Mouse (Mus musculus) ES-Bruce4 (cell line): Measurements from ENCODE around the gene Mllt3. TPM values are rescaled to one million over a fixed set of nuclear protein-coding genes. Genes with fewer than 3 reads are reported as not detected.

ENCODE experiments used
- H3K27ac ChIP-seq: 2 replicates; pipeline ENCODE4 v1.5.1; 2012; ENCODE audit warnings: low read length, inconsistent platforms; ENCODE audit not compliant: insufficient read depth
- H3K27me3 ChIP-seq: 2 replicates; pipeline ENCODE4 v1.6.1; 2012; ENCODE audit warnings: mild to moderate bottlenecking, low read length, inconsistent platforms; ENCODE audit not compliant: control insufficient read depth, poor library complexity, insufficient read depth, severe bottlenecking
- H3K36me3 ChIP-seq: 2 replicates; pipeline ENCODE4 v1.6.1; 2012; ENCODE audit warnings: inconsistent platforms, mild to moderate bottlenecking, low read length, moderate library complexity; ENCODE audit not compliant: control insufficient read depth, poor library complexity, insufficient read depth, severe bottlenecking
- H3K4me1 ChIP-seq: one replicate; pipeline ENCODE4 v1.8.1; 2011; ENCODE audit warnings: low read length; ENCODE audit not compliant: control insufficient read depth, insufficient read depth
- H3K4me3 ChIP-seq: 2 replicates; pipeline ENCODE4 v1.5.1; 2011; ENCODE audit warnings: low read depth, mild to moderate bottlenecking, low read length
- H3K9ac ChIP-seq: 2 replicates; pipeline ENCODE4 v1.6.1; 2012; ENCODE audit warnings: low read depth, mild to moderate bottlenecking, inconsistent platforms; ENCODE audit not compliant: poor library complexity, severe bottlenecking
- H3K9me3 ChIP-seq: replicated peaks from 2 replicates; pipeline ENCODE4 v1.6.1; 2012; ENCODE audit warnings: mild to moderate bottlenecking, low read length, inconsistent platforms; ENCODE audit not compliant: control insufficient read depth, poor library complexity, insufficient read depth, severe bottlenecking
- CTCF ChIP-seq: IDR thresholded peaks from one replicate; pipeline ENCODE4 v1.8.1; 2011; ENCODE audit warnings: low read depth, low read length
- EP300 ChIP-seq: IDR thresholded peaks from 2 replicates; pipeline ENCODE4 v1.6.1; 2011; ENCODE audit warnings: low read depth, low read length; ENCODE audit not compliant: insufficient read depth
- POLR2A ChIP-seq: IDR thresholded peaks from one replicate; pipeline ENCODE4 v1.8.1; 2011; ENCODE audit warnings: low read length; ENCODE audit not compliant: insufficient read depth
- polyA plus RNA-seq: library from polyadenylated mRNA; stranded (reverse); fragments of >200 nt; gene quantifications from 2 replicates; pipeline ENCODE4 v1.2.4, GENCODE M21; 2011; ENCODE audit warnings: low read depth; ENCODE audit not compliant: missing spikeins, insufficient read depth, insufficient read length

Gene Mllt3
- polyA plus RNA-seq, 1 experiment: 19.2 TPM

DNA sequence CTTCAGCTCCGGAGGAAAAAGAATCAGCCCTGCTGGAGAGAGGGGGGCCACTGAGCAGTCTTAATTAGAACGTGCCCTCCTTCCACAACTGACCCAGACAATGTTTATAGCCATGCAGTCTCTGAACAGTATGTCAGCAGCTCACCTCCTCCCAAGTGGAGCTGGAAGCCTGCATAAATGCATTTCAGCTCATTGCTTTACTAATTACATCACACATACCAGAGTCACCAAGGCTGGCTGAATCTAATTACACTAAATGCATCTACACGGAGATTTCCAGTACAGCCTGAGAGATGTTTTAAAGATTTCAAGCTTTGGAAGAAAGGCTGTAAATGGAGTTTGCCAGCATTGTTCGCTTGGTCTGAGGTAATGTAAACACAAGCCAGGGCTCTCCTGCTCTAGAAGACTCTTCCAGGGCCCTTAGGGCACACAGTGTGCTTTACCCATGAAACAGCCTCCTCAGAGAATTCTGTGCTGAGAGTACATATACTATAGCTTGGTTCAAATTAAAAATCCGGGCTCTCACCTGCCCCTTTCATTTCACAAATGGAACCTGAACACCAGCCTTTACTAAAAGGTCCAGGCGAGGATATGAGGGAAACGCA, 293.5 kb downstream of the Mllt3 start:
- Histone ChIP-seq H3K4me1 (no peaks in the 10 kb centered on the region), H3K9ac (no peak overlapping the region), H3K27ac (no peak overlapping the region), H3K36me3 (no peaks in the 10 kb centered on the region), H3K27me3 (no peaks in the 10 kb centered on the region; the same call in 1 of the 2 replicates), H3K9me3 (no peaks in the 10 kb centered on the region), H3K4me3 (no peak overlapping the region)
- TF ChIP-seq EP300 (no peak), CTCF (no peak), POLR2A (no peak)

DNA sequence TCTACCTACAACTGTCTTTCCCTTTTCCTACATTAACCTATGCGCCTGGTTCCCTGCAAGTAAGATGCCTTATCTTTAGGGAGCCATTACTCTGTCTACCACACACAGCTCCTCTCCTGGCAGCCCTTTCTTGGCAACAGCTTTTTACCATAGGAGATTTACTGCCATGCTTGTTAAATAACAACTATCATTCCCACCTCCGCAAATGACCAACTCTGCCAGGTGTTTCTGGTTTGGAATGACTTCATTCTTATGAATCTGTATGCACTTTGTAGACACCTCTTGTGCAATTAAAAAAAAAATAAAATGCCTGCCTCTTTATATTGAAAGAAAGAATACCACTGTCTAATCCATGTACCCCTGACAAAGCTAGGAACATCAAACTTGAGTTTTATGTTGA, 294.1 kb downstream of the Mllt3 start:
- H3K36me3 ChIP-seq: no peaks in the 10 kb centered on the region
- no peaks in the 10 kb centered on the region for H3K27me3 ChIP-seq
- H3K4me3 ChIP-seq: no peak overlapping the region
- H3K9ac ChIP-seq: no peak overlapping the region
- H3K4me1 ChIP-seq: no peaks in the 10 kb centered on the region
- TF ChIP-seq EP300: no peak
- TF ChIP-seq POLR2A: no peak
- no peak for TF ChIP-seq CTCF
- no peaks in the 10 kb centered on the region for H3K9me3 ChIP-seq
- H3K27ac ChIP-seq: no peak overlapping the region

DNA sequence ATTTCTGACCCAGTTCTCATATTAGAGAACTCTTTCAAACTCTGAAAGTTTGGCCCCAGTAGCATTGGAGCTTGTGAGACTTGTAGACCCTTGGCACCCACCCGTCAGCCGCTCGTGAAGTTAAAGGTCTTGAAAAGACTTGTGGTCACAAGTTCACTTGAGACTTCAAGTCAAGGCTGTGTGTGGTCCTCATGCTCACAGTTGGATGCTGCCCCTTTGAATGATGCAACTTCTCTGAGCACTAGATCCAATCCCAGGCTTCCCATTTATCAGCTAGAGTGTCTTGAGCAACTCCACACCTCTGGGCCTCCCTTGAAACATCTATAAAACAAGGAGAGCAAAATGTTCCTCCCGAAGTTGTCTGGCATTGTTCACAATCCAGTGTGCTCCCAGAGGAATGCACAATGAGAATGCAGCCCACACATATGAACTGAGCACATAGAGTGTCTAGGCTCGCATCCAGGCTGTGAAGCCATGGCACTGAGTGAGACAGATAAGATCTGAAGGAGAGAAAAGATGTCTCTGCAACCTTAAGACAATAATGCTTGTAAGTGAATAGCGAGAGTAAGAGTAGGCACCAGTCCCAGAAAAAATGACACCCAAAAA, 295.9 kb downstream of the Mllt3 start:
- Histone ChIP-seq H3K9ac (no peak overlapping the region), H3K27ac (no peak overlapping the region), H3K27me3 (no peaks in the 10 kb centered on the region), H3K4me3 (no peak overlapping the region), H3K4me1 (no peaks in the 10 kb centered on the region), H3K36me3 (no peaks in the 10 kb centered on the region), H3K9me3 (no peaks in the 10 kb centered on the region)
- TF ChIP-seq POLR2A (no peak), CTCF (no peak), EP300 (no peak)

DNA sequence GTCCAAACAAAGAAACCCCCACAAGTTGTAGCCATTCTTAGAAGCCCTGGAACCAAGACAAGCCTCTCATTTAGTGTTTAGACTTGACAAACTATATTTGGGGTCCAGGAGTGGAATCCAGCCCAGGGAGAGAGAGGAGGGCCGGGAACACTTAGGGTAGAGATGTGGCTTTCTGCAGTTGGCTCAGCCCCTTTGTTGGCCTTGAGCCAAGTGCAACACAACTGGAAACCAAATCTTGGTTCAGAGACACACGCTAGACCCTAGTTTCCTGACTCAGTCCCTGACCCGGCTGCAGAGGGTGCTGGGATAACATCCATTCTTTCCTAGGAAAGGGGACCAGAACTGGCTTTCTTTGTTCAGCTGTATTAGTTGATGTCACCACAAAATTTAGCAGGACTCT, 296.4 kb downstream of the Mllt3 start:
- no peak overlapping the region for H3K27ac ChIP-seq
- no peaks in the 10 kb centered on the region for H3K36me3 ChIP-seq
- H3K9me3 ChIP-seq: no peaks in the 10 kb centered on the region
- no peaks in the 10 kb centered on the region for H3K27me3 ChIP-seq
- no peaks in the 10 kb centered on the region for H3K4me1 ChIP-seq
- TF ChIP-seq POLR2A (no peak), CTCF (no peak), EP300 (no peak)
- no peak overlapping the region for H3K9ac ChIP-seq
- H3K4me3 ChIP-seq: no peak overlapping the region

DNA sequence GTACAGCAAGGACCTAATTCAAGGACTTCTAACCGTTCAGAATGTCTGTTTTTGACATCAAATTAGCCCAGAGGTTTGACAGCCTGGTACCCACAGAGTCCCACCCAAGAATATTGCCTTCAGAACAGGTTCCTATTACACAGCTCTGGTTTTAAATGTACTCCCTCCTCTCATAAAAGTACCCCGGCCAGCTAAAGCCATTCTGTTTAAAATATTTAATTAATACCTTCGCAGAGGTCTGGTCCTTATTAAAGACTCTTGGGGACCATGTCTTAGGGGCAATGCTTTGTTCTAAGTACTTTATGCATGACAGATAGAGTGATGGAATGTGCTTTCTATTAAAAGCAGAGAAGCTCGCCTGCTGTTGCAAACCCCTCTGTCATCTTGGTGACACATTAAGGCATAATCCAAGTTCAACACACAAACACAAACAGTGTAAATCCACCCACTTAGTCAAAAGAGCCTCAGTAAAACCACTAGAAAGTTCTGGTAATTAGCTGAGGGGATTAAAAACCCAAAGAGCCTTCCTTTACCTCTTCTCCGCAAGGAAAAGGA, 302.0 kb downstream of the Mllt3 start:
- Histone ChIP-seq H3K36me3 (no peaks in the 10 kb centered on the region), H3K4me1 (no peaks in the 10 kb centered on the region), H3K27me3 (no peaks in the 10 kb centered on the region), H3K9ac (no peak overlapping the region), H3K4me3 (no peak overlapping the region), H3K27ac (no peak overlapping the region), H3K9me3 (no peaks in the 10 kb centered on the region)
- no peak for TF ChIP-seq EP300
- no peak for TF ChIP-seq CTCF
- no peak for TF ChIP-seq POLR2A

DNA sequence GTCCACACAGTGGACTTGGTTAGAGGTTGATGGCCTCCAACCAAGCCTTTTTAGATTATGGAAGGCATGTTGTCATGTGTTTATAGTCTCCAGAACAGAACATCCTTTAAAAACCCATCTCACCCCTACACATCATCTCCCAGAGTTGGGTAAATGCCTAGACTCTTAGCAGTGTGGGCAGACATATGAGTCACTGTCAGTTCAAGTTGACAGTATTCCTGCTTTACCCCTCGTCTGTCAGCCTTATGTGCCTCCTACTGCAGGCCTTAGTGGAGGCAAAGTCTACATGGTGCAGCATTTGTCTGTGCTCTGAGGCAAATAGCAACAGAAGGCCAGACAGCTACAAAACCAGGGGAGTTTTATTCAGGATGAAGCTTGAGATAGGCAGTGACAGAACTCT, 304.6 kb downstream of the Mllt3 start:
- H3K4me1 ChIP-seq: no peaks in the 10 kb centered on the region
- H3K27me3 ChIP-seq: no peaks in the 10 kb centered on the region

More for the DNA sequence above, 304.6 kb downstream of the Mllt3 start:
- no peak overlapping the region for H3K27ac ChIP-seq
- H3K4me3 ChIP-seq: no peak overlapping the region
- no peak for TF ChIP-seq CTCF
- no peak for TF ChIP-seq POLR2A
- TF ChIP-seq EP300: no peak
- no peaks in the 10 kb centered on the region for H3K9me3 ChIP-seq
- no peaks in the 10 kb centered on the region for H3K36me3 ChIP-seq
- H3K9ac ChIP-seq: no peak overlapping the region
